Mouse (Mus musculus) intestine, embryonic 14.5 days (tissue): Measurements from ENCODE around the gene Mboat1. TPM values are rescaled to one million over a fixed set of nuclear protein-coding genes. Genes with fewer than 3 reads are reported as not detected.

Experiments
- ATAC-seq: fragments of 200-750 bp; cut with Nextera tagmentation; replicated peaks from 2 replicates; pipeline ENCODE4 v1.8.0; 2017; ENCODE audit warnings: low read depth, moderate number of reproducible peaks, moderate TSS enrichment, moderate library complexity; ENCODE audit not compliant: low FRiP score, low TSS enrichment
- DNase-seq: peaks from one replicate; pipeline ENCODE4 v3.0.0-alpha.2; 2018; ENCODE audit warnings: low spot score
- H3K27ac ChIP-seq: fragments of 300-500 bp; sonication (generic); 2 replicates; pipeline ENCODE4 v1.5.1; 2014; ENCODE audit warnings: low read depth, mild to moderate bottlenecking, control low read depth
- H3K27me3 ChIP-seq: fragments of 300-500 bp; sonication (generic); replicated peaks from 2 replicates; pipeline ENCODE4 v1.6.1; 2014; ENCODE audit warnings: low read length, control low read depth; ENCODE audit not compliant: control insufficient read depth, insufficient read depth
- H3K36me3 ChIP-seq: fragments of 300-500 bp; sonication (generic); 2 replicates; pipeline ENCODE4 v1.6.1; 2014; ENCODE audit warnings: low read length, control low read depth; ENCODE audit not compliant: control insufficient read depth, insufficient read depth
- H3K4me1 ChIP-seq: fragments of 300-500 bp; sonication (generic); replicated peaks from 2 replicates; pipeline ENCODE4 v1.6.1; 2014; ENCODE audit warnings: low read length, control low read depth, mixed read lengths; ENCODE audit not compliant: control insufficient read depth, insufficient read depth
- H3K4me2 ChIP-seq: fragments of 300-500 bp; sonication (generic); 2 replicates; pipeline ENCODE4 v1.6.1; 2014; ENCODE audit warnings: low read length
- H3K4me3 ChIP-seq: fragments of 300-500 bp; sonication (generic); 2 replicates; pipeline ENCODE4 v1.5.1; 2014; ENCODE audit warnings: low read depth, low read length, control low read depth, mixed read lengths
- H3K9ac ChIP-seq: fragments of 300-500 bp; sonication (generic); 2 replicates; pipeline ENCODE4 v1.6.1; 2014; ENCODE audit warnings: mild to moderate bottlenecking, low read length
- H3K9me3 ChIP-seq: fragments of 300-500 bp; sonication (generic); 2 replicates; pipeline ENCODE4 v1.6.1; 2016; ENCODE audit warnings: low read length, control low read depth; ENCODE audit not compliant: control insufficient read depth
- WGBS: fragments of 180-500 bp; shearing (Covaris S2); extraction: QIAGEN DNeasy Blood & Tissue Kit; methylation state at CpG from one replicate; pipeline ENCODE4 v1.1.7; 2014; 5-methylcytosine and 5-hydroxymethylcytosine counted together
- polyA plus RNA-seq: library from polyadenylated mRNA; unstranded; fragments of >200 nt; fragmentation: Nextera tagmentation; extraction: Ambion mirVana; gene quantifications from 2 replicates; pipeline ENCODE4 v1.2.1, GENCODE M21; 2014

Gene Mboat1
- polyA plus RNA-seq, 1 experiment from 2014 or later: 49.6 TPM

GRCm38 (mm10) chr13:30264303-30264702, 128.0 kb downstream of the Mboat1 start:
- Histone ChIP-seq H3K9me3 (no peaks in the 10 kb centered on the region; the same call in 1 of the 2 replicates), H3K27ac (no peak overlapping the region), H3K4me1 (no peaks in the 10 kb centered on the region), H3K36me3 (no peaks in the 10 kb centered on the region), H3K4me3 (no peak overlapping the region), H3K9ac (no peak overlapping the region), H3K27me3 (no peaks in the 10 kb centered on the region), H3K4me2 (no peak overlapping the region)
- DNase-seq: no peak
- 82% methylated on average over 12 of the region's 12 CpGs for WGBS
- ATAC-seq: no peak

- DNase-seq (no peak), ATAC-seq (no peak)
- 69% methylated on average over 5 of the region's 5 CpGs for WGBS
These were observed 128.5 kb downstream of the Mboat1 start for GRCm38 (mm10) chr13:30264765-30265164.

GRCm38 (mm10) chr13:30266036-30266435, 129.7 kb downstream of the Mboat1 start:
- no peak overlapping the region for H3K27ac ChIP-seq
- no peaks in the 10 kb centered on the region for H3K27me3 ChIP-seq
- H3K9me3 ChIP-seq: no peaks in the 10 kb centered on the region; the same call in 1 of the 2 replicates
- no peak overlapping the region for H3K9ac ChIP-seq
- H3K4me1 ChIP-seq: no peaks in the 10 kb centered on the region
- H3K4me3 ChIP-seq: no peak overlapping the region
- no peak overlapping the region for H3K4me2 ChIP-seq
- ATAC-seq (no peak), DNase-seq (no peak)
- H3K36me3 ChIP-seq: no peaks in the 10 kb centered on the region
- 85% methylated on average over 11 of the region's 11 CpGs for WGBS

More at GRCm38 (mm10) chr13:30264765-30265164, 128.5 kb downstream of the Mboat1 start:
- Histone ChIP-seq H3K36me3 (no peaks in the 10 kb centered on the region), H3K4me2 (no peak overlapping the region), H3K27me3 (no peaks in the 10 kb centered on the region), H3K27ac (no peak overlapping the region), H3K9me3 (no peaks in the 10 kb centered on the region; the same call in 1 of the 2 replicates), H3K4me1 (no peaks in the 10 kb centered on the region), H3K4me3 (no peak overlapping the region), H3K9ac (no peak overlapping the region)

- Histone ChIP-seq H3K9me3 (no peaks in the 10 kb centered on the region; the same call in 1 of the 2 replicates), H3K4me3 (no peak overlapping the region), H3K36me3 (no peaks in the 10 kb centered on the region), H3K4me2 (no peak overlapping the region), H3K27ac (no peak overlapping the region), H3K9ac (no peak overlapping the region), H3K27me3 (no peaks in the 10 kb centered on the region), H3K4me1 (no peaks in the 10 kb centered on the region)
- WGBS: 21% methylated on average over 6 of the region's 6 CpGs
- ATAC-seq: peak; percentile 36; the same call in 1 of the 2 replicates
- DNase-seq: peak; percentile 78
These were observed 135.9 kb downstream of the Mboat1 start for GRCm38 (mm10) chr13:30272040-30272686.

Other genes starting within 250 kb of the Mboat1 start
- gene E2f3, start 150.4 kb upstream of the Mboat1 start, polyA plus RNA-seq: 10.7 and 12.4 TPM in 2 replicates
- gene Agtr1a, start 200.0 kb downstream of the Mboat1 start, polyA plus RNA-seq: 2.2 and 2.4 TPM in 2 replicates